Mouse (Mus musculus): ENCODE measurements around the gene Gm15217.

Gm15217 gene

DNA sequence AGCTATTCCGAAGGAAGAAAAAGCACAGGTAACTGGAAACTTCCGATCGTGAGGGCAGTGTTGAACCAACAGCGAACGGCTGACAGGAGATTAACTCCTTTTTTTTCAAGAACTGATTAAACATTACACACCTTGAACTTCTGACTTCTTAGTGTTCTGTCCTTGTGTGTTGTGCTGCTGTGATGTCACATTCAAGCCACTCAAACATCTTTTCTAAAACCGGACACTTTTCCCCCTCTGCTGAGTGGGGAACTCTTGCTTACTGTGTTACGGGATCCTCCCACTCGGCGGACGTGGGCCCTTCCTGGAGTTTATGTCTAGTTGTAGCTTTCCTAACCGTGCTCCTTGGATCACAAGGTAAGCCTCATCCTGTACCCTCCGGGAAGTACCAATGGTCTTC is at the start of gene Gm15217:
Gm15217 (plus strand) TSS at position 130 of the 400 bp plus-strand sequence.
- no peak for DNase-seq

DNA sequence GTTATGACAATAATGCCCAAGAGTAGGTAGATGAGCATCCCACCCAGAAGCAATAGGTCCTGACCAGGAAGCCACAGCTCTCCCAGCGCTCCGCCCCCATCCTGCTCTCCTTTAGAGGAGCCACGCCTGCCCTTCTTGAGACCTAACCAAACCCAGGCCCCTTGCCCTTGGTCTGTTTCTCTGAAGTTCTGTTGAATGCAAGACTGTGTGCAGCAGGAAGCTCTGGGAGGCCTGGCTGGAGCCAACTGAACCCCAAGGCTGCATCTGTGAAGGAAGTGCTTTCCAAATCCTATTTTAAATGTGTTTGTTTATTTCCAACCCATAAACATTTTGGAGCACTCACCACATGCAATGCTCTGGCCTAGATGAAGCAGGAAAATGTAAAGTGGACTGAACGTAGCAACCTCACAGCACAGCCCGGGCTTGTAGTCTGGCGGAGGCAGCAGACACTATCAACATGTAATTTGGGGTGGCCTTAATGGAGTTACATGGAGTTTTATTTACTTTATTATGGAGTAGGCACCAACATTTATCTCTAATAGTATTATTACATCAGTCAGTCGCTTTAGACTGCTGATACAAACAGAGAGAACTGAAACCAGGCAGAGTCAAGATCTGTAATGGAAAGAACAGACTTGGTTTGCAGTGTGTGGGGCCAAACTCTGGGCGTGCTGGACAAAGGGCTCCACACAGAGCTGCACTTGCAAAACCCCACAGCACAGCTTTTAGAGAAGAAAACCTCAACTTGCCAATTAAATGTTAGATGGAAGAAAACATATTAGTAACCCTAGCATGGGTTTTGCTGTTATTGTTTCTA is 45.6 kb upstream of the Gm15217 start:
- DNase-seq: no peak

GRCm38 (mm10) chr14:46338801-46339200 is 40.4 kb upstream of the Gm15217 start:
- DNase-seq: no peak

GRCm38 (mm10) chr14:46344750-46345149 is 34.5 kb upstream of the Gm15217 start:
- no peak for DNase-seq

DNA sequence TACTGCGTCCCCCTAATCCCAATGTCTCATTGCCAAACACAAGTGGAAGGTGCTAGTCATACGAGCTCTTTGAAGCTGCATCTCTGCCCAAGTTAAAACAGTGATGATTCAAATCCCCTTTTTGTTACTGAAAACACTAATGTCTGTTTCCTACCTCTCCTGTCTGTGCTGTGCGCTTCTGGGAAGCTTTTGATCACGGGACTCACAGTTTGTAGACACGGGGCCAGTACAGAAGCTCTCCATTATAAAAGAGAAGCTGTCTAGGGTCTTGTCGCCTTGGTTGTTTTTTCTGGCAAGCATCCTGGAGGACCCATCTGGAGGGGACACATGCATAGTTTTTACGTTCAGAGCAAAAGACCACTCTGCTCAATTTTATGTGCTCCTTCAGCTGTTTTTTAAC is 21.9 kb upstream of the Gm15217 start:
- no peak for DNase-seq

DNA sequence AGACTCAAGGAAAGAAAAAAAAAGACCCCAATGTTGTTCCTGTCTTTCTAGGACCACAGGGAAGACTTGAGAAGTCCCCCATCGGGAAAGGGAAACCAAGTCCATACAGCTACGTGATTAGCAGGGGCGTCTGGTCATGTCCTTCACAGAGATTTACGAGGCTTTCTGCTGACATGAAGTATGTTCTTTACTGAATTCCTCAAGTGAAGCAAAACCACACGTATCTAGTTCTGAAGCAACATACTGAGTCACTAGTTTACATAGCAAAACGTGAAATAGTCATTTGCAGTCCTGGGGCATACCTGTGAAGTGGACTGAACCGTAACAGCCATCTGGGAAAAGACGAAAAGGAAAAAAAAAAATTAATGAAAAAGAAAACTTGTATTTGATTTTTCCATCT is 21.5 kb upstream of the Gm15217 start:
- DNase-seq: no peak

GRCm38 (mm10) chr14:46363209-46363608 is 16.0 kb upstream of the Gm15217 start:
- peak; percentile 13 for DNase-seq

DNA sequence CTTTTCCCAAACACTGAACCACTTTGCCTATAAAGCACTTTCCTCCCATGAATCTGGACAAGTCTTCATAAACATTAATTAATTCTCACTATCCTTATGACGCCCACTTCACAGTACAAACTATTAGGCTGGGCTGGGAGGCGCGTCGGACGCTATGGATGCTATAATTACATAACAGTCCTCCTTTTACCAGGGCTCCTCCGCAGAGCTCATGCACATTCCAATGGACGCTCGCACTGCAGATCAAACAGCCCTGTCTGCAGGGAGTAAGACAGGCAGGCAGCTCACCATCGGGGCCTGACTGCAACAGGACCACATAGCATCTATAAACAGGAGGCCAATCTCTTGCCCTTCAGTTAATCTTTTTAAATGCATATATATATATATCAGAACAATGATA is 6.8 kb upstream of the Gm15217 start:
- DNase-seq: no peak

- DNase-seq: no peak
Observed at GRCm38 (mm10) chr14:46375796-46376195, 3.4 kb upstream of the Gm15217 start.

GRCm38 (mm10) chr14:46380286-46380721 is 1.1 kb downstream of the Gm15217 start:
- DNase-seq: peak; percentile 37

- no peak for DNase-seq
Observed at GRCm38 (mm10) chr14:46381457-46381856, 2.2 kb downstream of the Gm15217 start.

GRCm38 (mm10) chr14:46384946-46385691 is 5.9 kb downstream of the Gm15217 start:
- DNase-seq: no peak

- DNase-seq: no peak
Observed at GRCm38 (mm10) chr14:46385701-46386477, 6.7 kb downstream of the Gm15217 start.

DNA sequence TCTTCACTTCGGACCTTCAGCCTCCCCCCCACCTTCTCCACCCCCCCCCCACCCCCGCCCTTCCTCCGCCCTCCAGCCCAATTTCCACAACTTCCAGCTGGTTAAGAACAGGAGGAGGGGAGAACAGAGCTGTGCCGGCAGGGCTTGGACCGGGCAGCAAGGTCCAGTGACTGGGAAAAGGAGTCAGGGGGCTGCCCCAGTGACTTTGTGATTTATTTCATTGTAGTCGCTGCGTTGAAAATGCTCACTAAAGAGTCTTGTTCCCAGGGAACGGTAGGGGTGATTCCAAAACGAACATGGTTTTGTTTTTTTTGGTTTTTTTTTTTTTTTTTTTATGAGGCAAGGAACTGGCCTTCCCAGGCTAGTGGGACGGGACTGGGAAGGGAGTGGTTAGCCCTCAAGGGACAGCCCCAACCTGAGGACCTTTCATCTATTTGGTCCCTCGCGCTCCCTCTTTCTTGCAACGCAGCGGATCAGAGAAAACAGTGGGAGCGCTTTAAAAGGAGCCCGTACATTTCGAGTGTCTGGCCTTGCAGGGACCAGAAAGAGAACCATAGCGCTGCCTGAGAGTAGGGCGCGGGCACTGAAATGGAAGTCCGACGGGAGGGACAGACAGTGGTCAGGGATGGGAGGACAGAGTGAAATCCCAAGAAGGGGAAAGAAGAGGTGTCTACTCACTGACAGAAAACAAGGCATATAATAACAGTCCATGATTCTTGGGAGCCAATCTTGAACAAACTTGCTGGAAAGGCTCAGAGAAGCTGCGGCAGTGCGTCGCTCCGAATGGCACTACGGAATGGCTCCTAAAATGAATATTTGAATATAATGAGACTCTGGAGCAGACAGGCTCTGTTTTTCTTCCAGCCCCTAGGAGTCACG is 7.5 kb downstream of the Gm15217 start:
- DNase-seq: no peak

DNA sequence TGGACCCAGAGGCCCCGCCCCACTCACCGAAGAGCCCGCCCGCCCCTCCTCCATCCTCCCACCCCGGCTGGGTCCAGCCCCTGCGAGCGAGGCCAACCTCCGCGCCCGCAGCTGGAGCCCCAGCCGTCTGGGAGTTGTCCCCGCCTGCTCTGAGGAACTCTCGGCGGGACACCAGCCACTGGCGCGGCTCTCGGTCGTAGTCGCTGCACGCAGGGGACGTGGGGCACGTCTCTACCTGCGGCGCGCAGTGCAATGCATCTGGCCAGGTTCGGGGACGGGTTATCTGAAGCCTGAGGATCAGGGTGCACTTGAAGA is 8.1 kb downstream of the Gm15217 start:
- peak; percentile 34 for DNase-seq

DNA sequence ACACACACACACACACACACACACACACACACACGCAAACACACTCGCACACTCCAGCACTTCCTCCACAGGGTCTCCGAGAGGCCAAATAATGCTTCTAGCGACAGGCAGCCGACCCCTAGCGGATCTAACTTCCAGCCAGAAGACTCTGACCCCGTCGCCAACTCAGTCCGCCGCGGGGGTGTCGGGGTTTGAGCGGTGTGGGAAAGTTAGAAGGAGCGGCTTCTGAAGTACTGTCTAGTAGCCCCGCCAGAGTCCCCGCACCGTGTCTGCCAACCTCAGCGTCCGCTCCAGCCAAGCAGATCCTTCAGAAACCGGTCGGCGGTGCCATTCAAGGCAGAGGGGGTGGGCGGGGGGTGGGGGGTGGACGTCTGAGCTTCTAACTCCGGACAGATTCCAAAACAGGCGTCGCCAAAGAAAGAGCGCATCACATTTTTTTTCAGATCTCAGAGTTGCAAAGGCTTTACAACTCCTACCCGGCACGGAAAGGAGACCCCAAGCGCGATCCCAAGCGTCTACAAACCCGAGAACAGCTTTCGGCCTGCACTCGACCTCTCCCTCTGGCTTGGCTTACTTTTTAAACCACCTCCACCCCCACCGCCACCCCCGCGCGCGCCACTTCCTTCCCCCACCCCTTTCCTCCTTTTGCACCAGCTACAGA is 8.7 kb downstream of the Gm15217 start:
- DNase-seq: no peak

DNA sequence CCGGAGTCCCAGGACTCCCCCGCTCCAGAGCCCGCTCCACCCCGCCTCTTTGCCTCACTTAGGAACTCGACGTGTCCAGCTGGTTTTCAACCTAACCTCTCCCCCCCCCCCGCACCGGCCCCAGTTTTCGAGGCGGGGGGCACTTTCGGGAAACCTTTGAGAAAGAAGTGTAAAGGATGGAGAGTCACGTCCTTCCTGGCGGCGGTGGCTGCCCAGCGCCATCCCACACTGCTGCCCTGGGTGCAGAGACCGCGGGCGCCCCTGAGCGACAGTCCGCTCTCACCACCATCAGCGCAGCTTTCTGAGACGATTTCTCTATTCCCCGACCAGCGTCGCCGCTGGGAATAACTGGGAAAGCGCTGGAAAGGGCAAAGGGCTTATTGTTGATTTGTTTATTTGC is 9.4 kb downstream of the Gm15217 start:
- no peak for DNase-seq

- no peak for DNase-seq
Observed at GRCm38 (mm10) chr14:46389438-46390248, 10.4 kb downstream of the Gm15217 start.

DNA sequence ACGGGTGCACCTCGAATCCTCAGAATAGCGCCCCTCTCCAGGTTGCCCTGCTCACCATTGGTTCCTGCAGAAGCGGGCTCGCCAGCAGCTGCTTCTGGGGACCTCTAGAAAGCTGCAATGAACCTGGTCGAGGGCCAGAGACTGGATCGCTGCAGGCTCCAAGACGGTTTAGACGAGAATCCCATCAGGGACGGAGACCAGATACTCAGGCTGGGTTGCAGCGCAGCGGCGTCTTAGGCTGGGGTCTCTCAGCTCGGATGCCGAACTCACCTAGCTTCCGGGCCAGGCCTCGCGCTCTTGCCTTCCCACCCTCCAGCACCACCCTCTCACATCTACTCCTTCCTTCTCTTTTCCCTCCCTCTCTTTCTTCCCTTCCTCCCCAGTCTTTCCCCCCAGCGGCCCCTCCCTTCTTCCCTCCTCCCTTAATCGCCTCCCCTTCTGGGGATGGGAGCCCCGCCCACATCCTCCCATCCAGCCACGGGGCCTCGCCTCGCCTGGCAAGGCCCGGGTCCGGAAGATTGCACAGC is 11.1 kb downstream of the Gm15217 start, which contains the start of gene Bmp4:
Bmp4 (minus strand) TSS at position 421 of the 527 bp plus-strand sequence.
- DNase-seq: peak; percentile 14

GRCm38 (mm10) chr14:46391621-46392170 is 12.5 kb downstream of the Gm15217 start:
- DNase-seq: no peak

All from thymus, postnatal 14 days (tissue).